ENCODE assay signal across 9 mouse cellular contexts in the genomic region with DNA sequence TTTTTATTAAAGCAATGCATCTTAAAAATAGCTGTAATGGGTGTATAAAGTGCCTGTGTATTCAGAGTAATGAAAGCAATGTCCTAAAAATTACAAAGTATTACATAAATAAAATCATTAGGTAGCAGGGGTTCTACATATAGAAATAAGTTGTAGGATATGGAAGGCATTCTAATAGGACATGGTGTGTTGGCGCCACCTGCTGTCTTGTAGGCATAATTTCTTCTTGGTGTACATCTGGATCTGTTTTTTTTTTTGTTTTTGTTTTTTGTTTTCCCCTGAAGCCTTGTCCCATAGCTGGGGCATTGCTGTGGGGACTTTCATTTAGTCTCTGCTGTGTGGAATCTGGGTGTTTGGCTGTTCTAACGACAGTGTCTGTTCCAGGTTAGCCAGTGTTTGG. TPM values are rescaled to one million over a fixed set of nuclear protein-coding genes. Genes with fewer than 3 reads are reported as not detected.
DNase-seq lines count a peak whose midpoint lies in the region; ATAC-seq and TF ChIP-seq lines count a peak whose summit lies in the region.
"Had no signal": no experiment of that assay in that cellular context is flagged by ENCODE, and none has a peak within 500 bp of the region (broad histone marks: within the 10 kb centered on the region; RNA-seq: fewer than 3 reads in every experiment).

No protein-coding gene starts in this region.

- H3K4me1 ChIP-seq in cortical plate, adult 2 months (ENCODE audit: control insufficient read depth, insufficient read depth, low read length) = no peaks in the 10 kb centered on the region

- peak; percentile 38 for DNase-seq in cerebellum, adult 11 months
- no peak for DNase-seq in cerebellum, adult 9-11 months
- peak in 1 of 2 experiments; percentile 47 for DNase-seq in left cerebral cortex, adult 2 months (ENCODE audit: extremely low spot score in 1 of 2, low spot score in 2 of 2)
- no peak for DNase-seq in left cerebral cortex, adult 11 months (ENCODE audit: low spot score)
- no peak for DNase-seq in Patski (ENCODE audit: low read depth, low spot score)
- peak; percentile 62 to 75 for DNase-seq in kidney, postnatal 36 days
- DNase-seq in retina, adult 2 months (ENCODE audit: low read depth, low spot score) = peak; percentile 47

- peak; percentile 81 for TF ChIP-seq CTCF in left cerebral cortex, adult 2 months (IDR thresholded peaks at IDR 0.05)
- peak; percentile 67 for TF ChIP-seq CTCF in Patski (IDR thresholded peaks at IDR 0.05)
- peak; percentile 51; the same call in 1 of the 2 replicates for TF ChIP-seq CTCF in cortical plate, adult 2 months (IDR thresholded peaks at IDR 0.05; ENCODE audit: extremely low read depth, insufficient read depth, low read length)

- no peak overlapping the region for H3K27ac ChIP-seq in left cerebral cortex, adult 2 months
- no peak overlapping the region for H3K27ac ChIP-seq in cortical plate, adult 2 months (ENCODE audit: insufficient read depth, low read length)
- H3K27ac ChIP-seq: heart, embryonic 15.5 days had no signal

- no peaks in the 10 kb centered on the region for H3K27me3 ChIP-seq in Patski
- H3K27me3 ChIP-seq: heart, embryonic 15.5 days had no signal

- no peak for TF ChIP-seq POLR2A in cortical plate, adult 2 months (IDR thresholded peaks at IDR 0.05; ENCODE audit: extremely low read depth, insufficient read depth, low read length)

- CTCF ChIA-PET in Patski (lab: Charles Lee) = interaction anchor here (0.8 to 2.4 kb wide), 17 partner anchors 8 to 395 kb away, joined by 3 to 21 read pairs (median 3); no protein-coding TSS in a partner anchor

- no peak for ATAC-seq in Patski

- POLR2A ChIA-PET in Patski (lab: Charles Lee) = no interaction called here

- H3K4me3 ChIP-seq in left cerebral cortex, adult 2 months = no peak overlapping the region
- H3K4me3 ChIP-seq in cortical plate, adult 2 months (ENCODE audit: insufficient read depth, low read length) = no peak overlapping the region
- H3K4me3 ChIP-seq: heart, embryonic 15.5 days had no signal

- intact Hi-C loops in left cerebral cortex, adult 2 months (cut with DNase I) = loop anchor here (1.0 to 10.0 kb wide), 4 partner anchors 57 to 579 kb away; no protein-coding TSS in a partner anchor

- in situ Hi-C loops in Patski (cut with MboI; ENCODE audit: low pct_unique_long_range_greater_than_20kb) = loop anchor here (5.0 kb wide), 1 partner anchor 321 kb away; no protein-coding TSS in a partner anchor

RNA-seq across cellular contexts. Expression of gene Tsc22d1, which starts 58.6 kb away (rescaled TPM):
- total RNA-seq in left cerebral cortex, adult 2 months (2021) = 100 to 1,000 TPM; 593 to 598 TPM
- polyA plus RNA-seq in Patski (2021) = 4,339 TPM
- 463 and 478 TPM in 2 replicates for polyA plus RNA-seq in cortical plate, adult 2 months (2012; rRNA removed)

Comparison
In these comparisons a context has a peak if more than half of its experiments do, and no peak if none do; other contexts are left out.
1. DNase-seq: peak in cerebellum, adult 11 months (single experiment), kidney, postnatal 36 days (2 of 2) and retina, adult 2 months (single experiment); none in cerebellum, adult 9-11 months (single experiment), left cerebral cortex, adult 11 months (single experiment) and Patski (single experiment).
2. Peak in every context shown above with its lines, with median percentiles within 50 percentile points of each other: CTCF ChIP-seq.